Mouse (Mus musculus): ENCODE data around the gene Entr1. TPM values are rescaled to one million over a fixed set of nuclear protein-coding genes. Genes with fewer than 3 reads are reported as not detected.

The Entr1 gene
- polyA plus RNA-seq, 1 experiment from 2014 or later, result 75.3 TPM

GRCm38 (mm10) chr2:26362991-26363390, 26.1 kb downstream of the Entr1 start:
- Histone ChIP-seq H3K4me3 (ENCODE audit: low read depth, low read length) (no peak overlapping the region), H3K27me3 (replicated peaks; ENCODE audit: insufficient read depth, low read length) (no peaks in the 10 kb centered on the region), H3K9me3 (ENCODE audit: low read length) (no peaks in the 10 kb centered on the region), H3K27ac (ENCODE audit: low read length) (no peak overlapping the region), H3K4me2 (replicated peaks; ENCODE audit: low read depth, low read length) (no peak overlapping the region), H3K9ac (replicated peaks; ENCODE audit: low read depth) (no peak overlapping the region), H3K36me3 (ENCODE audit: insufficient read depth, low read length) (peaks cover 14% of the 10 kb centered on the region; the same call in 1 of the 2 replicates), H3K4me1 (ENCODE audit: insufficient read depth, low read depth, low read length) (no peaks in the 10 kb centered on the region; the same call in 1 of the 2 replicates)
- WGBS, result 84% methylated on average over 5 of the region's 5 CpGs
- TF ChIP-seq CTCF (IDR thresholded peaks at IDR 0.05) (no peak), EP300 (IDR thresholded peaks at IDR 0.05) (no peak)
- ATAC-seq (no peak), DNase-seq (ENCODE audit: low spot score) (no peak)

DNA sequence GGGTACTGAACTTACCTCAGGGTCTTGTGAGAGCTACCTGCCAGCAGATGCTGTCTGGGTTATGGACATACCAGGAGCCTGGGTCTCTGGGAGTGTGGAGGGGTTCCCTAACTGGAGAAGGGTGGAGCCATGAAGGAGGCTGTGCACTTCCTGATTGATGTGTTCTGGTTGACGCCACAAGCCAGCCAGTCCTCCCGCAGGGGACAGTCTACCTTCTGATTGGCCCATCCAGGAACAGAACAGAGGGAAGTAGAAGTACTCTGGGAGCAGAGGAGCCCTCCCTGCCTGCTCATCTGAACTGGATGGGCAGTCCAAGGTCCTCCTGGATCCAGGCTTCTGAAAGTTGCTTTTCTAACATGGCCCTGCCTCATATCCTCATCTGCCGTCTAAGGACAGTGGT, 28.3 kb downstream of the Entr1 start, which contains the start of gene Card9:
Card9 (minus strand) TSS at position 147 of the 400 bp plus-strand sequence.
- no peaks in the 10 kb centered on the region for H3K36me3 ChIP-seq (ENCODE audit: insufficient read depth, low read length)
- 33% methylated on average over 3 of the region's 3 CpGs for WGBS
- DNase-seq (ENCODE audit: low spot score) (peak; percentile 32), ATAC-seq (peak; percentile 13; the same call in 1 of the 2 replicates)
- no peak within 1 kb of the TSS for H3K4me3 ChIP-seq (ENCODE audit: low read depth, low read length)
- no peaks in the 10 kb centered on the region for H3K9me3 ChIP-seq (ENCODE audit: low read length)
- peak within 1 kb of the TSS; percentile 38; the same call in 1 of the 2 replicates for H3K27ac ChIP-seq (ENCODE audit: low read length)
- no peak for TF ChIP-seq EP300 (IDR thresholded peaks at IDR 0.05)
- TF ChIP-seq CTCF (IDR thresholded peaks at IDR 0.05), result no peak
- no peak within 1 kb of the TSS for H3K9ac ChIP-seq (replicated peaks; ENCODE audit: low read depth)
- H3K27me3 ChIP-seq (replicated peaks; ENCODE audit: insufficient read depth, low read length), result no peaks in the 10 kb centered on the region
- no peaks in the 10 kb centered on the region; the same call in 1 of the 2 replicates for H3K4me1 ChIP-seq (ENCODE audit: insufficient read depth, low read depth, low read length)
- H3K4me2 ChIP-seq (replicated peaks; ENCODE audit: low read depth, low read length), result 0 out of 2 replicates have a peak within 1 kb of the TSS, but pooled peaks have one; percentile 11

- 42% methylated on average over 6 of the region's 6 CpGs for WGBS
- Histone ChIP-seq H3K9me3 (ENCODE audit: low read length) (no peaks in the 10 kb centered on the region), H3K4me2 (replicated peaks; ENCODE audit: low read depth, low read length) (0 out of 2 replicates have a peak overlapping the region, but pooled peaks have one; percentile 11), H3K36me3 (ENCODE audit: insufficient read depth, low read length) (no peaks in the 10 kb centered on the region), H3K27me3 (replicated peaks; ENCODE audit: insufficient read depth, low read length) (no peaks in the 10 kb centered on the region), H3K27ac (ENCODE audit: low read length) (no peak overlapping the region), H3K9ac (replicated peaks; ENCODE audit: low read depth) (no peak overlapping the region), H3K4me3 (ENCODE audit: low read depth, low read length) (no peak overlapping the region), H3K4me1 (ENCODE audit: insufficient read depth, low read depth, low read length) (no peaks in the 10 kb centered on the region; the same call in 1 of the 2 replicates)
- ATAC-seq (peak; percentile 49), DNase-seq (ENCODE audit: low spot score) (peak; percentile 66)
- TF ChIP-seq CTCF (IDR thresholded peaks at IDR 0.05) (no peak), EP300 (IDR thresholded peaks at IDR 0.05) (no peak)
Measured at GRCm38 (mm10) chr2:26359983-26360382, 29.1 kb downstream of the Entr1 start.

DNA sequence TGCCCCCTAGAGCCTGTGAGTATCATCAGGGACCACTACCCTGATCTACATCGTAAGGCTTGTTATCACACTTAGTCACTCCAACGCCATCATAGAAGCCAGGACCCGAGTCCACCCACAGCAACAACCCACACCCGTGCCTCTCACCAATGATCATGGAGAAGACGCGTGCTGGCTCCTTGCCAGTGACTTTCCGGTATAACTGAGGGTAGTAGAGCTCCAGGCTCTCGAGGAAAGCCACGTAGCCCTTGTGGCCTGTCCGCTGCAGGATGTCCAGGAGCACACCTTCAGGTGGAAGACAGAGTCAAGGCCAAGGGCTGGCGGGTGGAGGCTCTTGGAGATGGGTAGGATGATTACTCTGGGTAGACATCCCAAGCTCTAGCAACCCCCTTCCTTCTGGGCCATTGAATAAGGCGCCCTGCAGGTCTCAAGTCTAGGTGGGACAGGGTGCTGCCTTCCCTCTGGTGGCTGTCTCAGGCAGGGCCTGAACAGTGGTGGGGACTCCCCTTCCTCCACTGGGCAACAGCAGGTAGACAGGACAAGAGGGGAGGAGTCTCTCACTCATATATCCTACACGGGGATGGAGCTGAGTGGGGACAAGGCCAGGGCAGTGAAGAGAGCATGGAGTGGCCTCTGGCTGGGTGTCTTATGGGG, 30.3 kb downstream of the Entr1 start:
- no peak for TF ChIP-seq EP300 (IDR thresholded peaks at IDR 0.05)
- no peak for TF ChIP-seq CTCF (IDR thresholded peaks at IDR 0.05)
- H3K36me3 ChIP-seq (ENCODE audit: insufficient read depth, low read length), result no peaks in the 10 kb centered on the region
- H3K4me2 ChIP-seq (replicated peaks; ENCODE audit: low read depth, low read length), result no peak overlapping the region
- H3K9me3 ChIP-seq (ENCODE audit: low read length), result no peaks in the 10 kb centered on the region
- H3K27me3 ChIP-seq (replicated peaks; ENCODE audit: insufficient read depth, low read length), result no peaks in the 10 kb centered on the region
- no peak for ATAC-seq
- H3K27ac ChIP-seq (ENCODE audit: low read length), result no peak overlapping the region
- no peak for DNase-seq (ENCODE audit: low spot score)
- H3K9ac ChIP-seq (replicated peaks; ENCODE audit: low read depth), result no peak overlapping the region
- H3K4me1 ChIP-seq (ENCODE audit: insufficient read depth, low read depth, low read length), result no peaks in the 10 kb centered on the region
- 85% methylated on average over 13 of the region's 13 CpGs for WGBS
- no peak overlapping the region for H3K4me3 ChIP-seq (ENCODE audit: low read depth, low read length)

DNA sequence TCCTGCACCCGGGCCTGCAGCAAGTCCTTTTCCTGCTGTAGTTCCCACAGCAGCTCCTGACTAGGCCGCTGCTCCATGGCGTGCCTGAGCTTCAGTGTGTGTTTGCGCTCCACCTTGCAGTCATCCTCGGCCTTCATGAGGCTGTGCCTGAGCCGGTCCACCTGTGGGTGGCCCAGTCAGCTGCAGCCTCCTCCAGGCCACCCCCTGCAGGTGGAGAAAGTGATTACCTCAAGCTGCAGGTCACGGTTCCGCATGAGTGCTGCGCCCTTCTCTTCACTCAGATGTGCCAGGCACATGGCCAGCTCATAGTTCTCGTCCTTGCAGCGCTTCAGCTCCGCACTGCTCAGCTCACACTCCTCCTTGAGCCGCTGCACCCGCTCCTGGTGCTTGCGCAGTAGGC, 31.6 kb downstream of the Entr1 start:
- H3K27ac ChIP-seq (ENCODE audit: low read length), result no peak overlapping the region
- H3K9me3 ChIP-seq (ENCODE audit: low read length), result no peaks in the 10 kb centered on the region

GRCm38 (mm10) chr2:26356678-26357077, 32.4 kb downstream of the Entr1 start:
- peak overlapping the region; percentile 6; the same call in 1 of the 2 replicates for H3K4me2 ChIP-seq (replicated peaks; ENCODE audit: low read depth, low read length)
- DNase-seq (ENCODE audit: low spot score), result peak; percentile 50
- ATAC-seq, result peak; percentile 18

More for the DNA sequence above, 31.6 kb downstream of the Entr1 start:
- ATAC-seq (0 out of 2 replicates have a peak, but pooled peaks have one; percentile 8), DNase-seq (ENCODE audit: low spot score) (no peak)
- TF ChIP-seq CTCF (IDR thresholded peaks at IDR 0.05) (peak; percentile 61), EP300 (IDR thresholded peaks at IDR 0.05) (no peak)
- no peaks in the 10 kb centered on the region for H3K27me3 ChIP-seq (replicated peaks; ENCODE audit: insufficient read depth, low read length)
- peaks cover 4% of the 10 kb centered on the region; the same call in 1 of the 2 replicates for H3K4me1 ChIP-seq (ENCODE audit: insufficient read depth, low read depth, low read length)
- 46% methylated on average over 15 of the region's 15 CpGs for WGBS
- H3K9ac ChIP-seq (replicated peaks; ENCODE audit: low read depth), result no peak overlapping the region
- no peaks in the 10 kb centered on the region for H3K36me3 ChIP-seq (ENCODE audit: insufficient read depth, low read length)
- no peak overlapping the region for H3K4me2 ChIP-seq (replicated peaks; ENCODE audit: low read depth, low read length)
- no peak overlapping the region for H3K4me3 ChIP-seq (ENCODE audit: low read depth, low read length)

More at GRCm38 (mm10) chr2:26356678-26357077, 32.4 kb downstream of the Entr1 start:
- no peak for TF ChIP-seq CTCF (IDR thresholded peaks at IDR 0.05)
- no peak for TF ChIP-seq EP300 (IDR thresholded peaks at IDR 0.05)
- Histone ChIP-seq H3K9me3 (ENCODE audit: low read length) (no peaks in the 10 kb centered on the region), H3K27ac (ENCODE audit: low read length) (no peak overlapping the region), H3K27me3 (replicated peaks; ENCODE audit: insufficient read depth, low read length) (no peaks in the 10 kb centered on the region), H3K36me3 (ENCODE audit: insufficient read depth, low read length) (no peaks in the 10 kb centered on the region), H3K9ac (replicated peaks; ENCODE audit: low read depth) (no peak overlapping the region), H3K4me3 (ENCODE audit: low read depth, low read length) (no peak overlapping the region), H3K4me1 (ENCODE audit: insufficient read depth, low read depth, low read length) (peaks cover 6% of the 10 kb centered on the region; the same call in 1 of the 2 replicates)
- 57% methylated on average over 7 of the region's 7 CpGs for WGBS

All from lung, postnatal 0 days (tissue).